In genomic region chr9:108913161-108913560, GRCm38 (mm10) we compare ENCODE assay signal across 32 mouse cellular contexts. TPM values are rescaled to one million over a fixed set of nuclear protein-coding genes. Genes with fewer than 3 reads are reported as not detected.
"Had no signal": no experiment of that assay in that cellular context is flagged by ENCODE, and none has a peak within 500 bp of the region (broad histone marks: within the 10 kb centered on the region; RNA-seq: fewer than 3 reads in every experiment).

No protein-coding gene starts in this region.

- H3K9ac ChIP-seq: embryonic facial prominence, embryonic 12.5 days; embryonic facial prominence, embryonic 13.5 days; embryonic facial prominence, embryonic 15.5 days; forebrain, embryonic 12.5 days; forebrain, embryonic 13.5 days; forebrain, embryonic 15.5 days; forebrain, postnatal 0 days had no signal

- H3K27me3 ChIP-seq: embryonic facial prominence, embryonic 12.5 days; embryonic facial prominence, embryonic 13.5 days; embryonic facial prominence, embryonic 15.5 days; forebrain, embryonic 12.5 days; forebrain, embryonic 13.5 days; forebrain, embryonic 15.5 days had no signal

- H3K36me3 ChIP-seq: embryonic facial prominence, embryonic 10.5 days; embryonic facial prominence, embryonic 12.5 days; embryonic facial prominence, embryonic 13.5 days; embryonic facial prominence, embryonic 15.5 days; forebrain, embryonic 10.5 days; forebrain, embryonic 12.5 days; forebrain, embryonic 15.5 days; heart, embryonic 10.5 days had no signal

- DNase-seq: cerebellum, adult 9-11 months; cerebellum, postnatal 14 days; cerebellum, postnatal 25 days; cerebellum, postnatal 36 days; embryo, embryonic 11 days; forebrain, postnatal 0 days; gastrocnemius, adult 2 months; gastrocnemius, postnatal 10 days; gastrocnemius, postnatal 14 days; gastrocnemius, postnatal 25 days; gastrocnemius, postnatal 36 days had no signal

- H3K27ac ChIP-seq: embryonic facial prominence, embryonic 10.5 days; embryonic facial prominence, embryonic 12.5 days; embryonic facial prominence, embryonic 13.5 days; embryonic facial prominence, embryonic 15.5 days; forebrain, embryonic 10.5 days; forebrain, embryonic 12.5 days; forebrain, embryonic 13.5 days; forebrain, embryonic 15.5 days; gastrocnemius, adult 2 months; heart, embryonic 10.5 days had no signal

- H3K4me1 ChIP-seq: embryonic facial prominence, embryonic 12.5 days; embryonic facial prominence, embryonic 13.5 days; embryonic facial prominence, embryonic 15.5 days had no signal

- H3K4me3 ChIP-seq: embryonic facial prominence, embryonic 10.5 days; embryonic facial prominence, embryonic 12.5 days; embryonic facial prominence, embryonic 13.5 days; embryonic facial prominence, embryonic 15.5 days; erythroblast, embryonic 14.5 days; forebrain, embryonic 10.5 days; forebrain, embryonic 12.5 days; forebrain, embryonic 13.5 days; forebrain, embryonic 15.5 days; gastrocnemius, adult 2 months; heart, embryonic 10.5 days had no signal

RNA-seq across cellular contexts. Expression of gene Tmem89, which starts 1.3 kb away (rescaled TPM):
- total RNA-seq: common myeloid progenitor, adult 5-6 weeks; gastrocnemius, adult 18-20 months; gastrocnemius, adult 2 months; gastrocnemius, postnatal 10 days; gastrocnemius, postnatal 14 days; gastrocnemius, postnatal 25 days; gastrocnemius, postnatal 36 days; gastrocnemius, postnatal 4 days; granulocyte monocyte progenitor cell, adult 5-6 weeks; heart, adult 18-20 months had no signal
- polyA plus RNA-seq: embryonic facial prominence, embryonic 10.5 days; embryonic facial prominence, embryonic 11.5 days; embryonic facial prominence, embryonic 12.5 days; embryonic facial prominence, embryonic 13.5 days; embryonic facial prominence, embryonic 14.5 days; erythroblast, embryonic 14.5 days; forebrain, embryonic 10.5 days; forebrain, embryonic 11.5 days; forebrain, embryonic 12.5 days; forebrain, embryonic 13.5 days; forebrain, embryonic 14.5 days; forebrain, embryonic 15.5 days; forebrain, embryonic 16.5 days; heart, embryonic 10.5 days; heart, embryonic 11.5 days had no signal
